Mouse (Mus musculus) testis, adult 2 months (tissue): ENCODE results near the gene Olfr652.

Experiments
- CTCF ChIP-seq: fragments of 200-500 bp; IDR thresholded peaks from 2 replicates; pipeline ENCODE4 v1.5.1; 2012; ENCODE audit warnings: low read depth, mild to moderate bottlenecking, inconsistent platforms, low read length, moderate library complexity; ENCODE audit not compliant: control insufficient read depth, insufficient read depth, insufficient replicate concordance
- POLR2A ChIP-seq: fragments of 200-500 bp; IDR thresholded peaks from 2 replicates; pipeline ENCODE4 v1.6.1; 2012; ENCODE audit warnings: low read depth, mild to moderate bottlenecking, inconsistent platforms, low read length, moderate library complexity; ENCODE audit not compliant: control insufficient read depth

DNA sequence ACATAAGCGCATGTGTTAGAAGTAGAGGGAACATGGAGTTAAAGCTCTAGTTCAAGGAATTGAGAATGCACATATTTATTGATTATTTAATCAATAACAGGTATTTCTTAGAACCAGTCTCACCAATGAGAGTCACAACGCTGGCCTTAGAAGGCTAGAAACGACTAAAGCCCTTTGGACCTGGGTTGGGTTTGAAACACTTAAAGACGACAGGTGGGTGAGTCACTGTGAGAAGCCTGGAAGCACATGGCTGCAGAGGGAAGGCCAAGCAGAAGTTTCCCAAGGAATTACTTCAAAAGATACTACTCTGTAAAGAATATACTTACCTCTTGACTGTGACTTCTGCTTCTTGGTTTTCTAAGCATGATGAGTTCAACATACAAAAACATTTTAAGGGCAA, 20.1 kb downstream of the Olfr652 start:
- TF ChIP-seq CTCF (no peak), POLR2A (no peak)
